Mouse (Mus musculus) myocyte (in vitro differentiated cells): ENCODE measurements around the gene Serpinb1a.

Experiments used
- MAX ChIP-seq: IDR thresholded peaks from one replicate; pipeline ENCODE4 v1.6.1; 2011; ENCODE audit warnings: low read depth, mild to moderate bottlenecking, control low read depth
- MYOG ChIP-seq, 3 experiments: IDR thresholded peaks; one replicate each; pipeline ENCODE4 v1.6.1; 2011; ENCODE audit warnings: control low read depth in 2 of 3, low read depth in 2 of 3, mild to moderate bottlenecking in 2 of 3; ENCODE audit not compliant: insufficient read length in 2 of 3, control insufficient read depth in 1 of 3, insufficient read depth in 1 of 3
- POLR2A ChIP-seq: IDR thresholded peaks from one replicate; pipeline ENCODE4 v1.6.1; 2011; ENCODE audit warnings: low read depth, mild to moderate bottlenecking, control low read depth, moderate library complexity; ENCODE audit not compliant: insufficient read length

DNA sequence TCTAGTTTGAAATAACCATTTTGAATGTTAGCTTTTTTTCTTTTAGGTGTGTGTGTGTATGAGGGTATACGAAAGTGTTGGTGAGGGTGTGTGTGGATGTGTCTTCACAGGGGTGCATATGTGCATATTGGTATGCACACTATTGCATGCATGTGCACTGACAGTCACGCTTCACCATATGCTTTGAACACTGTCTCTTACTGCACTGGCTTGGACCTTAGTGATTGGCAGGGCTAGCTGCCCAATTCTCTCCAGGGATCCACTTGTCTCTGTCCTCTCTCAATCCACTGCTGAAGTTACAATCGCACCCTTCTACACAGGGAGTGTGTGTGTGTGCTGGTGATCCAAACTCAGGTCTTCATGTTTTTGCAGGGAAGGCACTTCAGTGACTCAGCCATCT is 9.6 kb downstream of the Serpinb1a start:
- TF ChIP-seq POLR2A = no peak
- no peak for TF ChIP-seq MYOG (IDR thresholded peaks at IDR 0.05; ENCODE audit: control insufficient read depth in 1 of 3, insufficient read depth in 1 of 3, insufficient read length in 2 of 3, low read depth in 2 of 3)
- TF ChIP-seq MAX = no peak
